Mouse (Mus musculus): ENCODE measurements at regions not wholly inside any gene's neighbourhood (a gene's known extent, or its start where the extent isn't known, plus 50 kb on each side); places are given as distances from the start of the nearest gene placed in this dataset.
"Not testable (repeated sequence)": the region's sequence is repeated elsewhere in the genome, so short reads cannot be mapped to it uniquely, and the experiment has no call there.

DNA sequence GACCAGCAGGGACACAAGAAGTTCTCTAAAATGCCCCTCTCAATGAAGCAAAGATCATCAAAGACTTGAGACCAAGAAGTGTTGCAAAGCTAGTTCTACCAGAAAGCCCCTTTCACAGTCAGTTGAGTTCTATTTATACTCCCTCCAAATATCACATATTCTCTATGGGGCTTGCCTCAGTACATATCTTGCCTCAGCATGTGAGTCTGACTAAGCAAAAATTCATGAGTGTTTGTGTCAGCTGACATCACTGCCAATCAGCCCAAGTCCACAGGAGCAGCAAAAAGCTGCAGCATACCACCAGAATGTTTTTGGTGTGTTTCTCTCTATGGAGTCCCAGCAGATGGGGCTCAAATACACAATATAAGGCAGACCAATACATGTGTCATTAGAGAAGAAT is 631.6 kb downstream of the Rpia start:
- DNase-seq (ENCODE audit: low read depth): no peak

DNA sequence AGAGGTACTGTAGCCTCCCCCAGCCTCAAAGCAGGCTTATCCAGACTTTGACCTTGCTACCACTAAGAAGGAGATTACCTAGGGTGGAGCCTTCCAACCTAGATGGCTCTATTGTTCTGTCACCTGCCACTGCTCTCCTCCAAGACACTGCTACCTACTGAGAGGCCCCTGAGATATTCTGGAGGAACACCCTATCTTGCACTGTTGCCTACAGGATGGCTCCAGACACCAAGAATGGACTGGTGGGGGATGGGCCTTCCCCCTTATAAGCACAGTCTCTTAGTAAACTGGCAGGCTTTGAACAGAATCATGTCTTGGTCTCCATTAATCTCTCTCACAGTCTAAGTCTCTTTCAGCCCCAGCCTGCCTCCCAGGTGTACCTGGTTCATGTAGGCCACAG is 636.3 kb downstream of the Rpia start:
- DNase-seq (ENCODE audit: low read depth): not testable (repeated sequence)

More for the DNA sequence above, 631.6 kb downstream of the Rpia start:
- TF ChIP-seq POLR2A (IDR thresholded peaks at IDR 0.05; ENCODE audit: borderline replicate concordance, extremely low read depth, insufficient read depth, insufficient read length, poor library complexity, severe bottlenecking) (no peak), CTCF (IDR thresholded peaks at IDR 0.05; ENCODE audit: borderline replicate concordance, extremely low read depth, insufficient read depth, insufficient read length) (no peak)

DNA sequence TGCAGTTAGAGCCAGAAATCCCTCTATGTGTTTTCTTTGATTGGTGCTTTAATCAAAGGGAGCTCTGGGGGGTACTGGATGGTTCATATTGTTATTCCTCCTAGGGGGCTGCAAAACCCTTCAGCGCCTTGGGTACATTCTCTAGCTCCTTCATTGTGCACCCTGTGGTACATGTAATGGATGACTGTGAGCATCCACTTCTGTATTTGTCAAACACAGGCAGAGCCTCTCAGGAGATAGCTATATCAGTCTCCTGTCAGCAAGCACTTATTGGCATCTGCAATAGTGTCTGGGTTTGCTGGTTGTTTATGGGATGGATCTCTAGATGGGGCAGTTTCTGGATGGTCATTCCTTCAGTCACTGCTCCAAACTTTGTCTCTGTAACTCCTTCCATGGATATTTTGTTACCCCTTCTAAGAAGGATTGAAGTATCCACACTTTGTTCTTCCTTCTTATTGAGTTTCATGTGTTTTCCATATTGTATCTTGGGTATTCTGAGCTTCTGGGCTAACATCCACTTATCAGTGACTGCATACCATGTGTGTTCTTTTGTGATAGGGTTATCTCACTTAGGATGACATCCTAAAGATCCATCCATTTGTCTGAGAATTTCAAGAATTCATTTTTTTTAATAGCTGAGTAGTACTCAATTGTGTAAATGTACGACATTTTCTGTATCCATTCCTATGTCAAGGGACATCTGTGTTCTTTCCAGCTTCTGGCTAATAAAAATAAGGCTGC is 640.8 kb downstream of the Rpia start:
- DNase-seq (ENCODE audit: low read depth): not testable (repeated sequence)

DNA sequence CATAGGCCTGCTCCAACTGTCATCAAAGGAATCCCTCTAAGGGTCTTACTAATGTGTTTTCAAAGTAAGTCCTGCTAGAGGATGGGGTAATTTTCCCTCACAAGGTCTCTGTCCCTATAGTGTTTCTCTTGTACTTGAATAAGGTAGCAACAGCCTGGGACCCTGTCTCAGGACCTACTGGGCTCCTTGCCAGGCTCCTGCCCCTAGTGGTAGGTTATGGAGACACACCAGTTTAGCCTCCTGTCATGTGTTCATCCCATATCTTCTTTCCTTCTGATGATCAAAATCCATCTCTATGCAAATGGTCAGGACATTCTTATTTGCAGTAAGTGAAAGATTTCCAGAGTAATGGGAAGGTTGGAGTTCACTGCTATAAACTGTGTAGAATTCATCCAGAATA is 645.0 kb downstream of the Rpia start:
- peak; percentile 11 for DNase-seq (ENCODE audit: low read depth)
- TF ChIP-seq POLR2A (IDR thresholded peaks at IDR 0.05; ENCODE audit: borderline replicate concordance, extremely low read depth, insufficient read depth, insufficient read length, poor library complexity, severe bottlenecking): no peak
- TF ChIP-seq CTCF (IDR thresholded peaks at IDR 0.05; ENCODE audit: borderline replicate concordance, extremely low read depth, insufficient read depth, insufficient read length): peak; percentile 50; the same call in 1 of the 2 replicates

DNA sequence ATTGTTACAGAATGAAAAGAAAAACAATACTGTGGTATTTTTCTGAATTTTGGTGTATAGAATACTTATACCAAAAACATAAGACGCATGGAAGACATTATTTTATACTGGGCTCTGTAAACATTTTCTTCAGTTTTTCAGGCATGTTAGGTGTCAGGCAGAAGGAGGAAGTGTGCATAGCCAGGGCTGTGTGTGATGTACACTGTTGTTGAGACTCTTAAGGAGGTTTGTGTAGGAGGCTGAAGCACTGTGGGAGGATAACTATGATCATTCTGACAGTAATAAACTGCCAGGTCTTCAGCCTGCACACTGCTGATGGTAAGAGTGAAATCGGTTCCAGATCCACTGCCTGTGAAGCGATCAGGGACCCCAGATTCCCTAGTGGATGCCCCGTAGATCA is 648.7 kb downstream of the Rpia start:
- not testable (repeated sequence) for DNase-seq (ENCODE audit: low read depth)

DNA sequence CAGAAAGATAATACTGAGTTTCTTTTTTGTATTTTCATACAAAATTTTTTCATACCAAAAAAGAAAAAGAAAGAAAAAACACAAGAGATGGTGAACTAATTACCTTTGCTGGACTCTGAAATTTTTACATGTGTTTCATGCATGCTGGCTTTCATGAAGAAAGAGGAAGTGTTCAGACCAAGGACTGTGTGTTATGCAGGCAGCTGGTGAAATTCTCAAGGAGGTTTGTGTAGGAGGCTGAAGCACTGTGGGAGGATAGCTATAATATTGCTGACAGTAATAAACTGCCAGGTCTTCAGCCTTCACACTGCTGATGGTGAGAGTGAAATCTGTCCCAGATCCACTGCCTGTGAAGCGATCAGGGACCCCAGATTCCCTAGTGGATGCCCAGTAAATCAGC is 675.2 kb downstream of the Rpia start:
- TF ChIP-seq POLR2A (IDR thresholded peaks at IDR 0.05; ENCODE audit: borderline replicate concordance, extremely low read depth, insufficient read depth, insufficient read length, poor library complexity, severe bottlenecking) (no peak), CTCF (IDR thresholded peaks at IDR 0.05; ENCODE audit: borderline replicate concordance, extremely low read depth, insufficient read depth, insufficient read length) (no peak)
- no peak for DNase-seq (ENCODE audit: low read depth)

DNA sequence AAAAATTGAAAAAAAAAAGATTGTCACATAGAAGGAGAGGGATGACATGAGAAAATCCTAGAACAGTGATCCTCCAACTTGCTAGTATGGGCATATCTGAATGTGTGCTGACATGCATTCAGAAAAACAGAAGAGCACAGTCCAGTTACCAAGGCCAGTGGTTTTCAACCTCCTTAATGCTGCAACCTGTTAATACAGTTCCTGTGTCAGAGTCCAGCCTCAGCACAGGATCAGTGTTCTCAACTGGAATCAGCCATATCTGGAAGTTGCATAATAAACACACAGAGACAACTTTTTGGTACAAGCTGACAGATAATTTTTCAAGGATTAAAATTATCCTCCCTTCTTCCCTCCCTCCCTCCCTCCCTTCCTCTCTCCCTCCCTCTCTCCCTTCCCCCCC is 680.1 kb downstream of the Rpia start:
- TF ChIP-seq POLR2A (IDR thresholded peaks at IDR 0.05; ENCODE audit: borderline replicate concordance, extremely low read depth, insufficient read depth, insufficient read length, poor library complexity, severe bottlenecking) (no peak), CTCF (IDR thresholded peaks at IDR 0.05; ENCODE audit: borderline replicate concordance, extremely low read depth, insufficient read depth, insufficient read length) (no peak)
- DNase-seq (ENCODE audit: low read depth): no peak

DNA sequence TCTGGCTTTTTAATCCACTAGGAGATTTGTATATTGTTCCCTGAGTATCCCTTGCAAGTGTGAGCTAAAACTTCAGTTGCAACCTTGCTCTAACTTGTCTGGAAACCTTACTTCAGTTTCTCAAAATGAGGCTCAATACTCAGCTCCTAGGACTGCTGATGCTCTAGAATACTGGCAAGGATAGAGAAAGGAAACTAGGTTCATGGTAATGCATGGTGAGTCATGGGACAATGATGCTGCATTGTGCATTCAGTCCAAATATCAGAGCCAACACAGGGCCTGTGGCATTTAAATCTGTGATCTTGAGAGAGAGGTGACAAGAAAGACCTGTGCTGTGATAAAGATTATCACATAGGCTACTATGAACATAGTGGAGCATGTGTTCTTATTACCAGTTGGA is 682.6 kb downstream of the Rpia start:
- not testable (repeated sequence) for DNase-seq (ENCODE audit: low read depth)

DNA sequence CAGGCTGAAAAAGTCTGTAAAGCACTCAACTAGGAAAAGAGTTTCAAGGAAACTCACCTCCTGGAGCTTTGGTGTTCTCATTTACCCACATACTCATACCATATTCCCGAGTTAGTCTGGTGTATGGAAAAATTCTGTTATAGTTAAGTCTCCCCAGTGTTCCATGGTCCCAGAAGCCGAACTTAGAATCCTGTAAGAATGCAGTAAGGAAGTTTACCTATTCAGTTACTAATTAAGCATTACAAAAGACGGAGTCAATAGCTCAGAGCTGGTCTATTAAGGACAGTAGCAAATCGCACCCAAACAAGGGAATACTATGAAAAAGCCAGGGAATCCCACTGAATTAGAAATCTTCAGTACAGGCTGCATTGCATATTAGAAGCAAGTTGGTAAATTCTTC is 688.3 kb downstream of the Rpia start:
- TF ChIP-seq CTCF (IDR thresholded peaks at IDR 0.05; ENCODE audit: borderline replicate concordance, extremely low read depth, insufficient read depth, insufficient read length) (no peak), POLR2A (IDR thresholded peaks at IDR 0.05; ENCODE audit: borderline replicate concordance, extremely low read depth, insufficient read depth, insufficient read length, poor library complexity, severe bottlenecking) (no peak)
- no peak for DNase-seq (ENCODE audit: low read depth)

DNA sequence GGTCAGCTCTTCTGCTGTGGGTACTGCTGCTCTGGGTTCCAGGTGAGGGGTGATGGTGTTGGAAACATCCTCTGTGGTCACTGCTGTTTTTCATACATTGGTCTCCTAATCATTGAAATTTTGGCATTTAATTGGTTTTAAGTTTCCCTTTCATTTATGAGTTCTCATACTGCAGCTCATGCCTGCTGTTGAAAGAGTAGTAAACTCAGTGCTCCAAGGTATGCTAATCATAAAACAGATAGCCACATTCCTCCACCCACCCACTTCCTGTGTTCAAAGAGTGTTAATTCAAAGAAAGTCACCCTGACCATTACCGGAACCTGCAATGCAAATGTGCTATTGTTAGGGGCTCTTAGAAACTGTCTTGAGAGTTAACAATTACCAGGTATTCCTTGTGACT is 688.9 kb downstream of the Rpia start:
- not testable (repeated sequence) for DNase-seq (ENCODE audit: low read depth)

DNA sequence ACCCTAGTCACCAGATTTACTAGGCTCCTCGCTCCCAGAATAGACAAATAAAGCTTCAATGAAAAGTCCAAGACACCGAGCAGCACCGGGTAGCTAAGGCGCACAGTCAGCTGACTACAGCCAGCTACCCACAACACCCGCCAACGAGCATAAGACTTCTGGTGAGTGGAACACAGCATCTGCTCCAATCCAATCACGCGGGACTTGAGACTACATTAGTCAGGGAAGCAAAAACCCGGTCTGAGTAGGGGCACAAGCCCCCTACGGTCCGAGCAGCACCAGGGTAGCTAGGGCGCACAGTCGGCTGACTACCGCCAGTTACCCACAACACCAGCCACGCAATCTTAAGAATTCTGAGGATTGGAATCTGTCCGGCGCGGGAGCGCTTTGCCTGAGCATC is 704.0 kb downstream of the Rpia start:
- TF ChIP-seq POLR2A (IDR thresholded peaks at IDR 0.05; ENCODE audit: borderline replicate concordance, extremely low read depth, insufficient read depth, insufficient read length, poor library complexity, severe bottlenecking) (no peak), CTCF (IDR thresholded peaks at IDR 0.05; ENCODE audit: borderline replicate concordance, extremely low read depth, insufficient read depth, insufficient read length) (no peak)
- no peak for DNase-seq (ENCODE audit: low read depth)

DNA sequence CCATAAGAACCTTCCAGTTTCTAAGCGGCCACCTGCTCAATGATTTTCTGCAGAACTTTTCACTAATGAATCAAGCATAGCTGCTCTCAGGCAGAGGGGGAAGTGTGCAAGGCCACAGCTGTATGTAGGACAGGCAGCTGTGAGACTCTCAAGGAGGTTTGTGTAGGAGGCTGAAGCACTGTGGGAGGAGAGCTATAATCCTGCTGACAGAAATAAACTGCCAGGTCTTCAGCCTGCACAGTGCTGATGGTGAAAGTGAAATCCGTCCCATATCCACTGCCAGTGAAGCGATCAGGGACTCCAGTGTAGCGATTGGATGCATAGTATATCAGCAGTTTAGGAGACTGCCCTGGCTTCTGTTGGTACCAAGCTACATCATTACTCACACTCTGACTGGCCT is 718.2 kb downstream of the Rpia start:
- DNase-seq (ENCODE audit: low read depth): no peak
- TF ChIP-seq CTCF (IDR thresholded peaks at IDR 0.05; ENCODE audit: borderline replicate concordance, extremely low read depth, insufficient read depth, insufficient read length) (no peak), POLR2A (IDR thresholded peaks at IDR 0.05; ENCODE audit: borderline replicate concordance, extremely low read depth, insufficient read depth, insufficient read length, poor library complexity, severe bottlenecking) (no peak)

DNA sequence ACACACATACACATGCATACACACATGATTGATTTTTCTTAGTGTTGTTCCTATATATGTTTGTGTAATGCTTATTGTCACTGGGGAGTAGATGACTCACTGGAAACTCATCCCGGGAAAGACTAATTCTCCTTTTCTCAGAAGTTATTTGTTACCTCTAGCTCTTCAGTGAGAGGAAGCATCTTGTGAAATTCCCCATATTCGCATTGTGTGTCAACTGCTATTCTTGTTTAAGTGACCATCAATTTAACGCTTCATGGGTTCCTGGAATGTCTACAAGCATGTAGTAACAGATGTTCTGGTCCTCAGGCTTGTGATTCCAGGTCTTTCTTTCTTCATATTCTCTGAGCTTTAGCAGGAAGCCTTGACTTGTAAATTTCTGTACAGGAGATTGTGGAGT is 720.0 kb downstream of the Rpia start:
- no peak for TF ChIP-seq POLR2A (IDR thresholded peaks at IDR 0.05; ENCODE audit: borderline replicate concordance, extremely low read depth, insufficient read depth, insufficient read length, poor library complexity, severe bottlenecking)
- no peak for TF ChIP-seq CTCF (IDR thresholded peaks at IDR 0.05; ENCODE audit: borderline replicate concordance, extremely low read depth, insufficient read depth, insufficient read length)
- no peak for DNase-seq (ENCODE audit: low read depth)

All from brain, embryonic 14.5 days (tissue).